Mouse (Mus musculus) stomach, embryonic 14.5 days (tissue): Measurements from ENCODE around the gene Zc3h12c. TPM values are rescaled to one million over a fixed set of nuclear protein-coding genes. Genes with fewer than 3 reads are reported as not detected.

Experiments
- ATAC-seq: fragments of 200-750 bp; cut with Nextera tagmentation; 2 replicates; pipeline ENCODE4 v1.8.0; 2017; ENCODE audit warnings: low read depth, moderate TSS enrichment; ENCODE audit not compliant: insufficient number of reproducible peaks, insufficient read depth, low FRiP score
- H3K27ac ChIP-seq: fragments of 300-500 bp; sonication (generic); 2 replicates; pipeline ENCODE4 v1.5.1; 2014; ENCODE audit warnings: mild to moderate bottlenecking, low read length, moderate library complexity, mixed read lengths
- H3K27me3 ChIP-seq: fragments of 300-500 bp; sonication (generic); 2 replicates; pipeline ENCODE4 v1.6.1; 2014; ENCODE audit warnings: low read length, control low read depth, mixed read lengths; ENCODE audit not compliant: control insufficient read depth, insufficient read depth
- H3K36me3 ChIP-seq: fragments of 300-500 bp; sonication (generic); 2 replicates; pipeline ENCODE4 v1.6.1; 2014; ENCODE audit warnings: mild to moderate bottlenecking, control low read depth, low read length, moderate library complexity, mixed read lengths; ENCODE audit not compliant: control insufficient read depth, insufficient read depth
- H3K4me1 ChIP-seq: fragments of 300-500 bp; sonication (generic); 2 replicates; pipeline ENCODE4 v1.6.1; 2014; ENCODE audit warnings: low read length, control low read depth, mixed read lengths; ENCODE audit not compliant: control insufficient read depth, insufficient read depth
- H3K4me2 ChIP-seq: fragments of 300-500 bp; sonication (generic); replicated peaks from 2 replicates; pipeline ENCODE4 v1.6.1; 2014; ENCODE audit warnings: low read depth, low read length, control low read depth
- H3K4me3 ChIP-seq: fragments of 300-500 bp; sonication (generic); 2 replicates; pipeline ENCODE4 v1.5.1; 2014; ENCODE audit warnings: low read depth, low read length, control low read depth
- H3K9ac ChIP-seq: fragments of 300-500 bp; sonication (generic); replicated peaks from 2 replicates; pipeline ENCODE4 v1.6.1; 2014; ENCODE audit warnings: low read depth, mild to moderate bottlenecking, control low read depth, low read length, moderate library complexity, mixed read lengths
- H3K9me3 ChIP-seq: fragments of 300-500 bp; sonication (generic); 2 replicates; pipeline ENCODE4 v1.6.1; 2016; ENCODE audit warnings: low read depth, low read length, control low read depth; ENCODE audit not compliant: control insufficient read depth
- WGBS: fragments of 180-500 bp; shearing (Covaris S2); extraction: QIAGEN DNeasy Blood & Tissue Kit; methylation state at CpG from one replicate; pipeline ENCODE4 v1.1.7; 2014; 5-methylcytosine and 5-hydroxymethylcytosine counted together
- polyA plus RNA-seq: library from polyadenylated mRNA; unstranded; fragments of >200 nt; fragmentation: Nextera tagmentation; extraction: Ambion mirVana; gene quantifications from 2 replicates; pipeline ENCODE4 v1.2.1, GENCODE M21; 2014

Zc3h12c gene
- polyA plus RNA-seq, 1 experiment from 2014 or later = 4.9 TPM

- Histone ChIP-seq H3K27me3 (no peaks in the 10 kb centered on the region), H3K9ac (no peak overlapping the region), H3K9me3 (no peaks in the 10 kb centered on the region), H3K4me1 (peaks cover 11% of the 10 kb centered on the region; the same call in 1 of the 2 replicates), H3K4me3 (no peak overlapping the region), H3K4me2 (no peak overlapping the region), H3K36me3 (no peaks in the 10 kb centered on the region), H3K27ac (no peak overlapping the region)
- 72% methylated on average over 8 of the region's 8 CpGs for WGBS
- no peak for ATAC-seq
Observed at GRCm38 (mm10) chr9:52104225-52104615, 64.2 kb downstream of the Zc3h12c start.

- H3K4me3 ChIP-seq = no peak overlapping the region
- no peaks in the 10 kb centered on the region for H3K36me3 ChIP-seq
- 42% methylated on average over 9 of the region's 9 CpGs for WGBS
- no peak for ATAC-seq
- peaks cover 11% of the 10 kb centered on the region; the same call in 1 of the 2 replicates for H3K4me1 ChIP-seq
- H3K27ac ChIP-seq = no peak overlapping the region
- H3K27me3 ChIP-seq = no peaks in the 10 kb centered on the region
- H3K9me3 ChIP-seq = no peaks in the 10 kb centered on the region
- H3K9ac ChIP-seq = no peak overlapping the region
- H3K4me2 ChIP-seq = no peak overlapping the region
Observed at GRCm38 (mm10) chr9:52103448-52104224, 64.7 kb downstream of the Zc3h12c start.

GRCm38 (mm10) chr9:52102060-52102844 lies 66.1 kb downstream of the Zc3h12c start:
- 65% methylated on average over 13 of the region's 13 CpGs for WGBS
- Histone ChIP-seq H3K27ac (0 out of 2 replicates have a peak overlapping the region, but pooled peaks have one; percentile 28), H3K9ac (no peak overlapping the region), H3K4me1 (peaks cover 11% of the 10 kb centered on the region; the same call in 1 of the 2 replicates), H3K4me3 (no peak overlapping the region), H3K27me3 (no peaks in the 10 kb centered on the region), H3K36me3 (no peaks in the 10 kb centered on the region), H3K9me3 (no peaks in the 10 kb centered on the region), H3K4me2 (no peak overlapping the region)
- ATAC-seq = no peak

GRCm38 (mm10) chr9:52100426-52100825 lies 67.9 kb downstream of the Zc3h12c start:
- Histone ChIP-seq H3K27me3 (no peaks in the 10 kb centered on the region), H3K9me3 (no peaks in the 10 kb centered on the region), H3K36me3 (no peaks in the 10 kb centered on the region), H3K9ac (no peak overlapping the region), H3K4me2 (no peak overlapping the region), H3K4me3 (no peak overlapping the region), H3K27ac (no peak overlapping the region), H3K4me1 (peaks cover 11% of the 10 kb centered on the region; the same call in 1 of the 2 replicates)
- ATAC-seq = no peak
- WGBS = 84% methylated on average over 14 of the region's 14 CpGs

- no peak overlapping the region for H3K4me2 ChIP-seq
- no peaks in the 10 kb centered on the region for H3K36me3 ChIP-seq
- no peak for ATAC-seq
- no peak overlapping the region for H3K9ac ChIP-seq
- no peaks in the 10 kb centered on the region for H3K27me3 ChIP-seq
- under 1% methylated on average over 7 of the region's 7 CpGs for WGBS
- H3K4me3 ChIP-seq = no peak overlapping the region
- H3K4me1 ChIP-seq = peaks cover 10% of the 10 kb centered on the region; the same call in 1 of the 2 replicates
- H3K9me3 ChIP-seq = no peaks in the 10 kb centered on the region
- H3K27ac ChIP-seq = no peak overlapping the region
Observed at GRCm38 (mm10) chr9:52098600-52098999, 69.8 kb downstream of the Zc3h12c start.

GRCm38 (mm10) chr9:52097386-52097785 lies 71.0 kb downstream of the Zc3h12c start:
- ATAC-seq = no peak
- H3K4me1 ChIP-seq = no peaks in the 10 kb centered on the region
- WGBS = 44% methylated on average over 1 of the region's 1 CpGs

GRCm38 (mm10) chr9:52095666-52096065 lies 72.7 kb downstream of the Zc3h12c start:
- Histone ChIP-seq H3K9me3 (no peaks in the 10 kb centered on the region), H3K4me2 (no peak overlapping the region), H3K4me1 (no peaks in the 10 kb centered on the region), H3K27me3 (no peaks in the 10 kb centered on the region), H3K36me3 (no peaks in the 10 kb centered on the region), H3K4me3 (no peak overlapping the region), H3K27ac (no peak overlapping the region), H3K9ac (no peak overlapping the region)
- WGBS = 61% methylated on average over 3 of the region's 3 CpGs
- ATAC-seq = no peak

More at GRCm38 (mm10) chr9:52097386-52097785, 71.0 kb downstream of the Zc3h12c start:
- H3K4me2 ChIP-seq = no peak overlapping the region
- H3K4me3 ChIP-seq = no peak overlapping the region
- no peaks in the 10 kb centered on the region for H3K9me3 ChIP-seq
- H3K27me3 ChIP-seq = no peaks in the 10 kb centered on the region
- H3K27ac ChIP-seq = no peak overlapping the region
- no peaks in the 10 kb centered on the region for H3K36me3 ChIP-seq
- H3K9ac ChIP-seq = no peak overlapping the region

GRCm38 (mm10) chr9:52094471-52094980 lies 73.8 kb downstream of the Zc3h12c start:
- H3K27ac ChIP-seq = no peak overlapping the region
- H3K4me3 ChIP-seq = no peak overlapping the region
- peaks cover 4% of the 10 kb centered on the region; the same call in 1 of the 2 replicates for H3K36me3 ChIP-seq
- 74% methylated on average over 10 of the region's 10 CpGs for WGBS
- H3K4me1 ChIP-seq = no peaks in the 10 kb centered on the region
- no peaks in the 10 kb centered on the region for H3K9me3 ChIP-seq
- H3K4me2 ChIP-seq = no peak overlapping the region
- H3K9ac ChIP-seq = no peak overlapping the region
- no peaks in the 10 kb centered on the region for H3K27me3 ChIP-seq
- no peak for ATAC-seq
